Mouse (Mus musculus) MEL (cell line): ENCODE measurements around the gene Rap1b. TPM values are rescaled to one million over a fixed set of nuclear protein-coding genes. Genes with fewer than 3 reads are reported as not detected.

Experiments
- DNase-seq: peaks from one replicate; pipeline ENCODE4 v3.0.0; 2011; ENCODE audit warnings: low read depth, low spot score
- H3K27ac ChIP-seq: 2 replicates; pipeline ENCODE4 v1.5.1; 2012; ENCODE audit warnings: low read depth, mild to moderate bottlenecking, control low read depth, low read length, moderate library complexity; ENCODE audit not compliant: control insufficient read depth
- H3K27me3 ChIP-seq, 2 experiments: fragments of 150-350 bp in 1 of 2; sonication (generic) in 1 of 2; 2 replicates each; pipeline ENCODE4 v1.6.1; 2012; ENCODE audit warnings: low read length in 2 of 2, mild to moderate bottlenecking in 2 of 2, improper control_type of control experiment in 1 of 2, moderate library complexity in 1 of 2; ENCODE audit not compliant: insufficient read depth in 2 of 2, control insufficient read depth in 1 of 2
- H3K36me3 ChIP-seq, 2 experiments: 2 replicates each; pipeline ENCODE4 v1.6.1; 2012 to 2014; ENCODE audit warnings: low read length in 2 of 2, improper control_type of control experiment in 1 of 2, inconsistent platforms in 1 of 2, mild to moderate bottlenecking in 1 of 2; ENCODE audit not compliant: insufficient read depth in 2 of 2, control insufficient read depth in 1 of 2
- H3K4me1 ChIP-seq, 2 experiments: fragments of 150-350 bp in 1 of 2; sonication (generic) in 1 of 2; 2 replicates each; pipeline ENCODE4 v1.6.1; 2012; ENCODE audit warnings: low read length in 2 of 2, improper control_type of control experiment in 1 of 2, mild to moderate bottlenecking in 1 of 2; ENCODE audit not compliant: insufficient read depth in 2 of 2, control insufficient read depth in 1 of 2
- H3K4me3 ChIP-seq, 2 experiments: fragments of 150-350 bp in 1 of 2; sonication (generic) in 1 of 2; 2 replicates each; pipeline ENCODE4 v1.5.1; 2012; ENCODE audit warnings: low read depth in 2 of 2, low read length in 2 of 2, mild to moderate bottlenecking in 2 of 2, moderate library complexity in 2 of 2, control low read depth in 1 of 2, improper control_type of control experiment in 1 of 2; ENCODE audit not compliant: control insufficient read depth in 1 of 2, insufficient read depth in 1 of 2
- H3K79me2 ChIP-seq: 2 replicates; pipeline ENCODE4 v1.6.1; 2012; ENCODE audit warnings: mild to moderate bottlenecking, low read length, moderate library complexity; ENCODE audit not compliant: control insufficient read depth, poor library complexity, insufficient read depth
- H3K9ac ChIP-seq: 2 replicates; pipeline ENCODE4 v1.6.1; 2012; ENCODE audit warnings: low read depth, mild to moderate bottlenecking, control low read depth, low read length, moderate library complexity; ENCODE audit not compliant: control insufficient read depth, poor library complexity, severe bottlenecking
- H3K9me3 ChIP-seq: fragments of 150-350 bp; sonication (generic); replicated peaks from 2 replicates; pipeline ENCODE4 v1.6.1; 2012; ENCODE audit warnings: mild to moderate bottlenecking, low read length, improper control_type of control experiment, moderate library complexity; ENCODE audit not compliant: insufficient read depth
- CHD1 ChIP-seq: IDR thresholded peaks from 2 replicates; pipeline ENCODE4 v1.6.1; 2012; ENCODE audit warnings: low read depth, mild to moderate bottlenecking, inconsistent platforms, low read length, improper control_type of control experiment
- CHD2 ChIP-seq: IDR thresholded peaks from 2 replicates; pipeline ENCODE4 v1.6.1; 2011; ENCODE audit warnings: low read length, improper control_type of control experiment
- EP300 ChIP-seq, 2 experiments: IDR thresholded peaks; 2 replicates each; pipeline ENCODE4 v1.6.1; 2011; ENCODE audit warnings: improper control_type of control experiment in 2 of 2, low read length in 2 of 2, low read depth in 1 of 2, mild to moderate bottlenecking in 1 of 2
- KAT2A ChIP-seq: conservative IDR thresholded peaks from 2 replicates; pipeline ENCODE4 v1.6.1; 2012; ENCODE audit warnings: low read depth, low read length, improper control_type of control experiment, inconsistent platforms
- MAX ChIP-seq: IDR thresholded peaks from 2 replicates; pipeline ENCODE4 v1.6.1; 2011; ENCODE audit warnings: low read length, improper control_type of control experiment
- MEF2A ChIP-seq: IDR thresholded peaks from 2 replicates; pipeline ENCODE4 v1.6.1; 2014; ENCODE audit warnings: low read depth, mild to moderate bottlenecking, inconsistent platforms, low read length, improper control_type of control experiment; ENCODE audit not compliant: poor library complexity, insufficient replicate concordance, severe bottlenecking; ENCODE audit errors: extremely low read depth
- MYB ChIP-seq: IDR thresholded peaks from 2 replicates; pipeline ENCODE4 v1.6.1; 2011; ENCODE audit warnings: mild to moderate bottlenecking, low read depth, low read length, improper control_type of control experiment
- MYC ChIP-seq: IDR thresholded peaks from 2 replicates; pipeline ENCODE4 v1.6.1; 2011; ENCODE audit warnings: low read depth, mild to moderate bottlenecking, low read length, improper control_type of control experiment, moderate library complexity
- NELFE ChIP-seq: IDR thresholded peaks from 2 replicates; pipeline ENCODE4 v1.6.1; 2011; ENCODE audit warnings: low read depth, low read length, improper control_type of control experiment
- POLR2AphosphoS2 ChIP-seq: IDR thresholded peaks from 2 replicates; pipeline ENCODE4 v1.6.1; 2011; ENCODE audit warnings: low read length, improper control_type of control experiment
- POLR2AphosphoS5 ChIP-seq: IDR thresholded peaks from 2 replicates; pipeline ENCODE4 v1.6.1; 2012; ENCODE audit warnings: low read depth, borderline replicate concordance, mild to moderate bottlenecking, inconsistent platforms, low read length, moderate library complexity, mixed read lengths
- RAD21 ChIP-seq: IDR thresholded peaks from 2 replicates; pipeline ENCODE4 v1.6.1; 2011; ENCODE audit warnings: mild to moderate bottlenecking, low read depth, low read length, improper control_type of control experiment
- SIN3A ChIP-seq: IDR thresholded peaks from 2 replicates; pipeline ENCODE4 v1.6.1; 2012; ENCODE audit warnings: low read length, improper control_type of control experiment, inconsistent platforms
- TAL1 ChIP-seq: IDR thresholded peaks from 2 replicates; pipeline ENCODE4 v1.6.1; 2012; ENCODE audit warnings: mild to moderate bottlenecking, inconsistent platforms, low read length, moderate library complexity, mixed read lengths
- TBP ChIP-seq: IDR thresholded peaks from 2 replicates; pipeline ENCODE4 v1.8.0; 2011; ENCODE audit warnings: low read depth, low read length, improper control_type of control experiment
- UBTF ChIP-seq: IDR thresholded peaks from 2 replicates; pipeline ENCODE4 v1.6.1; 2012; ENCODE audit warnings: low read depth, mild to moderate bottlenecking, inconsistent platforms, low read length, improper control_type of control experiment, moderate library complexity, borderline replicate concordance; ENCODE audit not compliant: insufficient read depth
- USF1 ChIP-seq: IDR thresholded peaks from 2 replicates; pipeline ENCODE4 v1.6.1; 2014; ENCODE audit warnings: low read depth, mild to moderate bottlenecking, inconsistent platforms, low read length, improper control_type of control experiment, moderate library complexity
- ZC3H11A ChIP-seq: IDR thresholded peaks from 2 replicates; pipeline ENCODE4 v1.6.1; 2012; ENCODE audit warnings: low read depth, mild to moderate bottlenecking, inconsistent platforms, low read length, improper control_type of control experiment
- polyA plus RNA-seq, 2 experiments: library from polyadenylated mRNA; stranded (reverse) in 1 of 2; unstranded in 1 of 2; fragments of >175 nt in 1 of 2; fragments of >200 nt in 1 of 2; gene quantifications; 2 replicates each; pipeline versions ENCODE4 v1.2.1 to v1.2.4; 2012; ENCODE audit warnings: low replicate concordance in 2 of 2, low read depth in 1 of 2; ENCODE audit not compliant: insufficient read length in 2 of 2, insufficient read depth in 1 of 2, missing spikeins in 1 of 2
- total RNA-seq: library from RNA; depleted of rRNA; stranded (reverse); fragments of 300-350 nt; gene quantifications from 2 replicates; pipeline ENCODE4 v1.2.3, GENCODE M21; 2012

The Rap1b gene
- total and polyA plus RNA-seq, 3 experiments: 42.3 to 89.1 (median 83.3) TPM

DNA sequence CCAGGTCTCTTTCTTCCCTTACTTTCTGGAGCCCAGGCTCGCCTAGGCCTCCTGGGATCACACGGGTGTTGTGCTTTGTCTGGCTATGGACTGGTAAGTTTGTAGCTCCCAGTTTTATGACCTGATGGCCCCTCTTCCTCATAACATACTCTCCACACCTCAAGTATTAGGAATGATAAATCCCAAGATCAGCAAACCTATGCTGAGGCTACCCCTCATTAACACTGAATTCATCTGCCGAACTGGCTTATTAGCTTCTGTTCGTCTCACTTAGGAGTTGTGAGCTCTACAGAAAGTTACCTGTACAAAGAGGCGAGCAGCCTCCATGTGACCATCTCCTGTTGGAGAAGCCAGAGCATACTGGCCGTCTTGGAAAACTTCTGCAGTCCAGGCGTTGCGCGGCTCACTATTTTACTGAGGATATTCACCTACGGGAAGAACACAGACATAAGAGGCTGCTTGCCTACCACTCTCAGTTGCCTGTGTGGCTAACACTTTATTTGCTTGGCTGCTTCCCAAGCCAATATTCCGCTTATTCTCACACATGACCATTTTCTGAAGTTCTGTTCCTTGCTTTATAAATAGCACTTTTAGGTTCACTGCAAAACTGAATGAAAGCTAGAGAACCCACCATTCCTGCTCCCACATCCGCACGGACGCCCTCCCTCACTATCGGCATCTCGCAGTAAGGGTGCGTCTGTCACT is 64.7 kb downstream of the Rap1b start:
- TF ChIP-seq CHD1 (no peak), TBP (no peak), USF1 (no peak), RAD21 (no peak), TAL1 (no peak), ZC3H11A (no peak), MEF2A (no peak), POLR2AphosphoS5 (no peak), CHD2 (no peak), MYB (no peak), UBTF (no peak), MAX (no peak), POLR2AphosphoS2 (no peak)
- H3K9me3 ChIP-seq: no peaks in the 10 kb centered on the region
- H3K36me3 ChIP-seq: peaks cover 4 to 55% of the 10 kb centered on the region in 2 experiments; a peak in 3 of 4 replicates
- no peak for DNase-seq
- H3K79me2 ChIP-seq: 0 out of 2 replicates have a peak, but pooled peaks cover 1% of the 10 kb centered on the region
- H3K9ac ChIP-seq: no peak overlapping the region
- no peak overlapping the region for H3K27ac ChIP-seq
- H3K4me1 ChIP-seq: peaks cover 0 to 3% of the 10 kb centered on the region in 2 experiments; a peak in 2 of 4 replicates
- H3K4me3 ChIP-seq: no peak overlapping the region
- no peaks in the 10 kb centered on the region for H3K27me3 ChIP-seq

- DNase-seq: no peak
- TF ChIP-seq SIN3A: no peak
- TF ChIP-seq NELFE: no peak
- TF ChIP-seq KAT2A: no peak
- TF ChIP-seq MYC: no peak
- TF ChIP-seq POLR2AphosphoS2: no peak
- TF ChIP-seq EP300 (IDR thresholded peaks at IDR 0.05; ENCODE audit: low read depth in 1 of 2, low read length in 2 of 2): no peak
Observed at GRCm38 (mm10) chr10:117780306-117780911, 65.4 kb downstream of the Rap1b start.

More at GRCm38 (mm10) chr10:117780306-117780911, 65.4 kb downstream of the Rap1b start:
- no peaks in the 10 kb centered on the region for H3K9me3 ChIP-seq
- no peak overlapping the region for H3K9ac ChIP-seq
- H3K4me3 ChIP-seq: no peak overlapping the region
- H3K36me3 ChIP-seq: peaks cover 4 to 57% of the 10 kb centered on the region in 2 experiments; a peak in 3 of 4 replicates
- H3K27me3 ChIP-seq: no peaks in the 10 kb centered on the region
- H3K4me1 ChIP-seq: peaks cover 0 to 3% of the 10 kb centered on the region in 2 experiments; a peak in 2 of 4 replicates
- 0 out of 2 replicates have a peak, but pooled peaks cover 1% of the 10 kb centered on the region for H3K79me2 ChIP-seq
- no peak overlapping the region for H3K27ac ChIP-seq
